Mouse (Mus musculus) limb, embryonic 12.5 days (tissue): Measurements from ENCODE around the gene Cpsf6. TPM values are rescaled to one million over a fixed set of nuclear protein-coding genes. Genes with fewer than 3 reads are reported as not detected.
A peak's percentile ranks its signal among the peaks of the same experiment; 100 is the strongest.

Experiments used
- ATAC-seq: fragments of 200-750 bp; cut with Nextera tagmentation; 2 replicates; pipeline ENCODE4 v1.8.0; 2017; ENCODE audit warnings: low read depth, moderate TSS enrichment; ENCODE audit not compliant: insufficient number of reproducible peaks, insufficient read depth, low FRiP score, low TSS enrichment
- H3K27ac ChIP-seq: fragments of 300-500 bp; sonication (generic); 2 replicates; pipeline ENCODE4 v1.5.1; 2016; ENCODE audit warnings: mild to moderate bottlenecking, moderate library complexity
- H3K27me3 ChIP-seq: fragments of 300-500 bp; sonication (generic); 2 replicates; pipeline ENCODE4 v1.6.1; 2016; ENCODE audit warnings: mild to moderate bottlenecking, moderate library complexity
- H3K36me3 ChIP-seq: fragments of 300-500 bp; sonication (generic); 2 replicates; pipeline ENCODE4 v1.6.1; 2016; ENCODE audit warnings: mild to moderate bottlenecking, moderate library complexity
- H3K4me1 ChIP-seq: fragments of 300-500 bp; sonication (generic); replicated peaks from 2 replicates; pipeline ENCODE4 v1.6.1; 2016
- H3K4me2 ChIP-seq: fragments of 300-500 bp; sonication (generic); 2 replicates; pipeline ENCODE4 v1.6.1; 2016; ENCODE audit warnings: mild to moderate bottlenecking, moderate library complexity
- H3K4me3 ChIP-seq: fragments of 300-500 bp; sonication (generic); replicated peaks from 2 replicates; pipeline ENCODE4 v1.5.1; 2016; ENCODE audit warnings: mild to moderate bottlenecking
- H3K9ac ChIP-seq: fragments of 300-500 bp; sonication (generic); replicated peaks from 2 replicates; pipeline ENCODE4 v1.6.1; 2016; ENCODE audit warnings: mild to moderate bottlenecking, moderate library complexity
- H3K9me3 ChIP-seq: fragments of 300-500 bp; sonication (generic); 2 replicates; pipeline ENCODE4 v1.6.1; 2016; ENCODE audit warnings: mild to moderate bottlenecking, moderate library complexity
- WGBS: fragments of 180-500 bp; shearing (Covaris S2); methylation state at CpG from one replicate; pipeline ENCODE4 v1.1.7; 2016; 5-methylcytosine and 5-hydroxymethylcytosine counted together
- polyA plus RNA-seq: library from polyadenylated mRNA; unstranded; fragments of >200 nt; fragmentation: Nextera tagmentation; extraction: Ambion mirVana; gene quantifications from 2 replicates; pipeline ENCODE4 v1.2.1, GENCODE M21; 2016

The Cpsf6 gene
- polyA plus RNA-seq, 1 experiment from 2014 or later: 231 TPM

GRCm38 (mm10) chr10:117405526-117406282, 25.9 kb upstream of the Cpsf6 start:
- H3K9ac ChIP-seq: no peak overlapping the region
- H3K9me3 ChIP-seq: no peaks in the 10 kb centered on the region
- ATAC-seq: no peak
- H3K4me3 ChIP-seq: no peak overlapping the region
- 78% methylated on average over 6 of the region's 6 CpGs for WGBS
- H3K27me3 ChIP-seq: no peaks in the 10 kb centered on the region
- no peak overlapping the region for H3K27ac ChIP-seq
- no peaks in the 10 kb centered on the region for H3K4me1 ChIP-seq
- H3K36me3 ChIP-seq: no peaks in the 10 kb centered on the region
- H3K4me2 ChIP-seq: no peak overlapping the region

- Histone ChIP-seq H3K4me2 (no peak overlapping the region), H3K36me3 (no peaks in the 10 kb centered on the region), H3K9me3 (no peaks in the 10 kb centered on the region), H3K4me3 (no peak overlapping the region), H3K9ac (no peak overlapping the region), H3K4me1 (no peaks in the 10 kb centered on the region), H3K27me3 (no peaks in the 10 kb centered on the region), H3K27ac (no peak overlapping the region)
- 87% methylated on average over 6 of the region's 6 CpGs for WGBS
- ATAC-seq: no peak
Measured at GRCm38 (mm10) chr10:117404384-117404783, 24.6 kb upstream of the Cpsf6 start.

GRCm38 (mm10) chr10:117403344-117403953, 23.6 kb upstream of the Cpsf6 start:
- Histone ChIP-seq H3K4me3 (no peak overlapping the region), H3K4me2 (no peak overlapping the region), H3K9ac (no peak overlapping the region), H3K4me1 (no peaks in the 10 kb centered on the region), H3K36me3 (no peaks in the 10 kb centered on the region), H3K27me3 (no peaks in the 10 kb centered on the region), H3K27ac (no peak overlapping the region), H3K9me3 (no peaks in the 10 kb centered on the region)
- WGBS: 58% methylated on average over 15 of the region's 15 CpGs
- no peak for ATAC-seq

GRCm38 (mm10) chr10:117402403-117403333, 22.9 kb upstream of the Cpsf6 start:
- no peak for ATAC-seq

GRCm38 (mm10) chr10:117401364-117401763, 21.5 kb upstream of the Cpsf6 start:
- Histone ChIP-seq H3K27me3 (no peaks in the 10 kb centered on the region), H3K36me3 (no peaks in the 10 kb centered on the region), H3K27ac (no peak overlapping the region), H3K9me3 (no peaks in the 10 kb centered on the region), H3K4me1 (peaks cover 8% of the 10 kb centered on the region), H3K4me2 (no peak overlapping the region), H3K9ac (no peak overlapping the region), H3K4me3 (no peak overlapping the region)
- 86% methylated on average over 4 of the region's 4 CpGs for WGBS
- no peak for ATAC-seq

More at GRCm38 (mm10) chr10:117402403-117403333, 22.9 kb upstream of the Cpsf6 start:
- H3K27ac ChIP-seq: no peak overlapping the region
- H3K9ac ChIP-seq: no peak overlapping the region
- no peaks in the 10 kb centered on the region for H3K4me1 ChIP-seq
- no peaks in the 10 kb centered on the region for H3K9me3 ChIP-seq
- WGBS: 76% methylated on average over 20 of the region's 20 CpGs
- H3K27me3 ChIP-seq: no peaks in the 10 kb centered on the region
- no peak overlapping the region for H3K4me2 ChIP-seq
- no peaks in the 10 kb centered on the region for H3K36me3 ChIP-seq
- no peak overlapping the region for H3K4me3 ChIP-seq

GRCm38 (mm10) chr10:117400246-117400954, 20.6 kb upstream of the Cpsf6 start:
- Histone ChIP-seq H3K9me3 (no peaks in the 10 kb centered on the region), H3K4me1 (peaks cover 9% of the 10 kb centered on the region), H3K9ac (no peak overlapping the region), H3K4me2 (no peak overlapping the region), H3K36me3 (no peaks in the 10 kb centered on the region), H3K4me3 (no peak overlapping the region), H3K27ac (no peak overlapping the region), H3K27me3 (no peaks in the 10 kb centered on the region)
- ATAC-seq: no peak
- 77% methylated on average over 4 of the region's 4 CpGs for WGBS

GRCm38 (mm10) chr10:117399839-117400238, 20.0 kb upstream of the Cpsf6 start:
- WGBS: 91% methylated on average over 3 of the region's 3 CpGs
- no peaks in the 10 kb centered on the region for H3K27me3 ChIP-seq
- no peak overlapping the region for H3K27ac ChIP-seq
- no peaks in the 10 kb centered on the region for H3K36me3 ChIP-seq
- H3K9me3 ChIP-seq: no peaks in the 10 kb centered on the region
- no peak overlapping the region for H3K9ac ChIP-seq
- H3K4me2 ChIP-seq: no peak overlapping the region
- peaks cover 9% of the 10 kb centered on the region for H3K4me1 ChIP-seq
- H3K4me3 ChIP-seq: no peak overlapping the region
- ATAC-seq: no peak

- Histone ChIP-seq H3K4me2 (no peak overlapping the region), H3K4me1 (peaks cover 9% of the 10 kb centered on the region), H3K27me3 (no peaks in the 10 kb centered on the region), H3K36me3 (no peaks in the 10 kb centered on the region), H3K27ac (no peak overlapping the region), H3K9ac (no peak overlapping the region), H3K4me3 (no peak overlapping the region), H3K9me3 (no peaks in the 10 kb centered on the region)
- 66% methylated on average over 2 of the region's 2 CpGs for WGBS
- ATAC-seq: no peak
Measured at GRCm38 (mm10) chr10:117399196-117399595, 19.4 kb upstream of the Cpsf6 start.

- no peak overlapping the region for H3K4me2 ChIP-seq
- H3K36me3 ChIP-seq: no peaks in the 10 kb centered on the region
- 79% methylated on average over 18 of the region's 18 CpGs for WGBS
- ATAC-seq: no peak
- no peak overlapping the region for H3K4me3 ChIP-seq
- H3K9ac ChIP-seq: no peak overlapping the region
- no peak overlapping the region for H3K27ac ChIP-seq
- H3K9me3 ChIP-seq: no peaks in the 10 kb centered on the region
- H3K4me1 ChIP-seq: peaks cover 10% of the 10 kb centered on the region
- no peaks in the 10 kb centered on the region for H3K27me3 ChIP-seq
Measured at GRCm38 (mm10) chr10:117398044-117398780, 18.4 kb upstream of the Cpsf6 start.

- H3K9me3 ChIP-seq: no peaks in the 10 kb centered on the region
- H3K4me3 ChIP-seq: 0 out of 2 replicates have a peak overlapping the region, but pooled peaks have one; percentile 12
- WGBS: 68% methylated on average over 9 of the region's 10 CpGs
- H3K36me3 ChIP-seq: no peaks in the 10 kb centered on the region
- ATAC-seq: no peak
- no peak overlapping the region for H3K27ac ChIP-seq
- no peaks in the 10 kb centered on the region for H3K27me3 ChIP-seq
- H3K4me2 ChIP-seq: peak overlapping the region; percentile 44
- no peak overlapping the region for H3K9ac ChIP-seq
- peaks cover 14% of the 10 kb centered on the region for H3K4me1 ChIP-seq
Measured at GRCm38 (mm10) chr10:117397106-117397625, 17.4 kb upstream of the Cpsf6 start.
